Mouse (Mus musculus): ENCODE results near the gene Shisal1. TPM values are rescaled to one million over a fixed set of nuclear protein-coding genes. Genes with fewer than 3 reads are reported as not detected.

Gene Shisal1
- polyA plus RNA-seq, 1 experiment from 2014 or later = 3.2 TPM

DNA sequence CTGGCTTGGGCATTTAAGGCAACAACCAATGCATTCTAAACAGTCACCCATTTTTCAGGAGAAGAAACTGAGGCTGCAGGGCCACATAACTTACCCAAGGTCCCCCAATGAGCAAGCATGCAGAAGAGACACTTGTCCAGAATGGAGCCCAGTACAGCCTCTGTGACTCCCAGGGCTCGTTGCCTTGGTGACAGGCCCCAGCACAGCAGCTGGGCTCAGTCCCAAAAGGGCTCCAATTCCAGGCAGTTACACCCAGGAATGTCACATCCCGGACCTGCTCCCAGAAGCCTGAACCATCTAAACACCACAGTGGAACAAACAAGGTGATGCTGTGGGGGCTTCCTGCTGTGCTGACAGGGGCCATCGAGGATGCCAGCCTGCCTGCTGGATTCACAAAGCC, 6.1 kb downstream of the Shisal1 start:
- WGBS = 44% methylated on average over 3 of the region's 3 CpGs
- H3K9ac ChIP-seq (ENCODE audit: low read depth, low read length) = no peak overlapping the region
- H3K4me3 ChIP-seq (ENCODE audit: low read depth, low read length) = no peak overlapping the region
- ATAC-seq (ENCODE audit: low FRiP score) = no peak
- 0 out of 2 replicates have a peak, but pooled peaks cover 2% of the 10 kb centered on the region for H3K27me3 ChIP-seq (ENCODE audit: control insufficient read depth, insufficient read depth, low read length)
- H3K27ac ChIP-seq (ENCODE audit: low read depth, low read length) = no peak overlapping the region
- peaks cover 11% of the 10 kb centered on the region for H3K4me1 ChIP-seq (replicated peaks; ENCODE audit: control insufficient read depth, insufficient read depth, low read length)
- DNase-seq (ENCODE audit: low spot score) = no peak
- H3K9me3 ChIP-seq (ENCODE audit: control insufficient read depth, low read length) = no peaks in the 10 kb centered on the region
- H3K36me3 ChIP-seq (ENCODE audit: control insufficient read depth, insufficient read depth, low read length) = no peaks in the 10 kb centered on the region
- H3K4me2 ChIP-seq (replicated peaks; ENCODE audit: low read depth, low read length) = no peak overlapping the region

- H3K4me1 ChIP-seq (replicated peaks; ENCODE audit: control insufficient read depth, insufficient read depth, low read length) = 0 out of 2 replicates have a peak, but pooled peaks cover 2% of the 10 kb centered on the region
- no peak for DNase-seq (ENCODE audit: low spot score)
- no peaks in the 10 kb centered on the region for H3K27me3 ChIP-seq (ENCODE audit: control insufficient read depth, insufficient read depth, low read length)
- no peaks in the 10 kb centered on the region for H3K9me3 ChIP-seq (ENCODE audit: control insufficient read depth, low read length)
- 59% methylated on average over 10 of the region's 10 CpGs for WGBS
- no peaks in the 10 kb centered on the region for H3K36me3 ChIP-seq (ENCODE audit: control insufficient read depth, insufficient read depth, low read length)
- ATAC-seq (ENCODE audit: low FRiP score) = no peak
- no peak overlapping the region for H3K4me2 ChIP-seq (replicated peaks; ENCODE audit: low read depth, low read length)
- H3K4me3 ChIP-seq (ENCODE audit: low read depth, low read length) = no peak overlapping the region
- H3K9ac ChIP-seq (ENCODE audit: low read depth, low read length) = no peak overlapping the region
- H3K27ac ChIP-seq (ENCODE audit: low read depth, low read length) = no peak overlapping the region; the same call in 1 of the 2 replicates
Observed at GRCm38 (mm10) chr15:84433586-84434185, 13.2 kb downstream of the Shisal1 start.

GRCm38 (mm10) chr15:84430482-84430881, 16.4 kb downstream of the Shisal1 start:
- H3K9ac ChIP-seq (ENCODE audit: low read depth, low read length) = no peak overlapping the region
- no peak overlapping the region for H3K27ac ChIP-seq (ENCODE audit: low read depth, low read length)
- H3K4me3 ChIP-seq (ENCODE audit: low read depth, low read length) = no peak overlapping the region
- H3K27me3 ChIP-seq (ENCODE audit: control insufficient read depth, insufficient read depth, low read length) = no peaks in the 10 kb centered on the region
- H3K9me3 ChIP-seq (ENCODE audit: control insufficient read depth, low read length) = no peaks in the 10 kb centered on the region
- H3K4me1 ChIP-seq (replicated peaks; ENCODE audit: control insufficient read depth, insufficient read depth, low read length) = 0 out of 2 replicates have a peak, but pooled peaks cover 2% of the 10 kb centered on the region
- H3K36me3 ChIP-seq (ENCODE audit: control insufficient read depth, insufficient read depth, low read length) = no peaks in the 10 kb centered on the region
- no peak for DNase-seq (ENCODE audit: low spot score)
- no peak overlapping the region for H3K4me2 ChIP-seq (replicated peaks; ENCODE audit: low read depth, low read length)
- ATAC-seq (ENCODE audit: low FRiP score) = no peak
- 90% methylated on average over 5 of the region's 5 CpGs for WGBS

- DNase-seq (ENCODE audit: low spot score) = no peak
- Histone ChIP-seq H3K4me2 (replicated peaks; ENCODE audit: low read depth, low read length) (no peak overlapping the region), H3K9me3 (ENCODE audit: control insufficient read depth, low read length) (no peaks in the 10 kb centered on the region), H3K9ac (ENCODE audit: low read depth, low read length) (no peak overlapping the region), H3K4me3 (ENCODE audit: low read depth, low read length) (no peak overlapping the region), H3K4me1 (replicated peaks; ENCODE audit: control insufficient read depth, insufficient read depth, low read length) (0 out of 2 replicates have a peak, but pooled peaks cover 2% of the 10 kb centered on the region), H3K27me3 (ENCODE audit: control insufficient read depth, insufficient read depth, low read length) (no peaks in the 10 kb centered on the region), H3K27ac (ENCODE audit: low read depth, low read length) (no peak overlapping the region), H3K36me3 (ENCODE audit: control insufficient read depth, insufficient read depth, low read length) (no peaks in the 10 kb centered on the region)
- 85% methylated on average over 6 of the region's 6 CpGs for WGBS
- no peak for ATAC-seq (ENCODE audit: low FRiP score)
Observed at GRCm38 (mm10) chr15:84427624-84428023, 19.3 kb downstream of the Shisal1 start.

DNA sequence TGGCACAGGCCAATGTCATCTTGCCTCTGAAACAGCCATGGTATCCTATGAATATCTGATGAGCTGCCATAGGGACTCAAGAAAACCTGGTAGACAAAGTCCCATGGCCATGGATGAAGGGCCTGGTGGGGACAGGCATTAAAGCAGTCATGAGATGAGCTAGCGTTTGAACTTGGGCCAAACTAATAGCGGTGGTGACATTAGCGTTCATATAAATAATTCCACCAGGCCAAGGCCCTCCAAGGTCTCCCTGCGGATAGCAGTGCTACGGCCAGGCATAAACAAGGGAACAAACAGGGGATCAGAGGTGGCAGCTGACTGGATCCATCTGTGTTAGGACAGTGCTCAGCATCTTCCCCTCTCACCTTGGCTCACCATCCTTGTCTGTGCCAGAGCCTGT, 21.2 kb downstream of the Shisal1 start:
- Histone ChIP-seq H3K27me3 (ENCODE audit: control insufficient read depth, insufficient read depth, low read length) (peaks cover 5% of the 10 kb centered on the region), H3K9ac (ENCODE audit: low read depth, low read length) (no peak overlapping the region), H3K36me3 (ENCODE audit: control insufficient read depth, insufficient read depth, low read length) (no peaks in the 10 kb centered on the region), H3K4me1 (replicated peaks; ENCODE audit: control insufficient read depth, insufficient read depth, low read length) (peaks cover 6% of the 10 kb centered on the region; the same call in 1 of the 2 replicates), H3K27ac (ENCODE audit: low read depth, low read length) (no peak overlapping the region), H3K4me2 (replicated peaks; ENCODE audit: low read depth, low read length) (no peak overlapping the region), H3K9me3 (ENCODE audit: control insufficient read depth, low read length) (no peaks in the 10 kb centered on the region), H3K4me3 (ENCODE audit: low read depth, low read length) (no peak overlapping the region)
- 93% methylated on average over 5 of the region's 5 CpGs for WGBS
- DNase-seq (ENCODE audit: low spot score) = no peak
- no peak for ATAC-seq (ENCODE audit: low FRiP score)

DNA sequence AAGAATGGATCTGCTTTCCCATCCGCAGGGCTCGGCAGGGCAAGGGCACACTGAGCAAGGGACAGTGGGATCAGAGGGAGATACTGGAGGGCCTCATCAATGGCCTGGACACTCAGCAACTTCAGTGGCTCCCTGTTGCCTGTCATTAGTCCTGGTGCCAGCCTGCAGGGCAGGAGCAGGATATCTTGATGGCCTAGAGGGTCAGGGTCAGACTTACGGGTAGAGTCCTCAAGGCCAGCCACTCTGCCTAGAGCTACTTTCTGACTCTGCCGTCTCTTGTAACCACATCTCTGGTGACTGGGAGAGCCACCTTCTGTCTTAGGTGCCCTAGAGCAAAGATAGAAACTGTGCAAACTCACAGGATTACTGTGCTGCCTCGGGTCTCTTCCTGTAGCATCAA, 23.1 kb downstream of the Shisal1 start:
- WGBS = 81% methylated on average over 5 of the region's 5 CpGs
- no peak for ATAC-seq (ENCODE audit: low FRiP score)
- Histone ChIP-seq H3K9me3 (ENCODE audit: control insufficient read depth, low read length) (no peaks in the 10 kb centered on the region), H3K36me3 (ENCODE audit: control insufficient read depth, insufficient read depth, low read length) (no peaks in the 10 kb centered on the region), H3K27me3 (ENCODE audit: control insufficient read depth, insufficient read depth, low read length) (peaks cover 10% of the 10 kb centered on the region), H3K4me2 (replicated peaks; ENCODE audit: low read depth, low read length) (no peak overlapping the region), H3K4me1 (replicated peaks; ENCODE audit: control insufficient read depth, insufficient read depth, low read length) (peaks cover 6% of the 10 kb centered on the region; the same call in 1 of the 2 replicates), H3K9ac (ENCODE audit: low read depth, low read length) (no peak overlapping the region), H3K27ac (ENCODE audit: low read depth, low read length) (no peak overlapping the region), H3K4me3 (ENCODE audit: low read depth, low read length) (no peak overlapping the region)
- no peak for DNase-seq (ENCODE audit: low spot score)

DNA sequence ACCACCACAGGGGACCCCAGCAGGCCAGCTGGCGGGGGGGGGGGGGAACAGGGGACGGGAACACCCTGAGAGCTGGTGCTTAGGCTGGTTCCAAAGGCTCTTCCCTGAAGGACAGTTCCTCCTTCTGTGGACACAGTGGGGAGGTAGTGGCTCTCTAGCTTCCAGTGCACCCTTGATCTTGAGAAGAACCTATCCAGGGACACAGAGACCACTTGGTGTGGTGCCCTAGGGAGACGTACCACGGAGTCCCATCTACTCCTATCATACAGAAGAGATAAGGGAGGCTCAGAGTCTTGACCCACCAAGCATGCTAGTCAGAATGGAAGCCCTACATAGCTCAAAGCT, 28.7 kb downstream of the Shisal1 start:
- 45% methylated on average over 3 of the region's 4 CpGs for WGBS
- no peaks in the 10 kb centered on the region for H3K36me3 ChIP-seq (ENCODE audit: control insufficient read depth, insufficient read depth, low read length)
- no peak overlapping the region for H3K4me2 ChIP-seq (replicated peaks; ENCODE audit: low read depth, low read length)
- H3K4me1 ChIP-seq (replicated peaks; ENCODE audit: control insufficient read depth, insufficient read depth, low read length) = peaks cover 20% of the 10 kb centered on the region
- H3K27me3 ChIP-seq (ENCODE audit: control insufficient read depth, insufficient read depth, low read length) = peaks cover 13% of the 10 kb centered on the region
- peak overlapping the region; percentile 85 for H3K27ac ChIP-seq (ENCODE audit: low read depth, low read length)
- DNase-seq (ENCODE audit: low spot score) = no peak
- no peak overlapping the region for H3K4me3 ChIP-seq (ENCODE audit: low read depth, low read length)
- no peak overlapping the region for H3K9ac ChIP-seq (ENCODE audit: low read depth, low read length)
- ATAC-seq (ENCODE audit: low FRiP score) = no peak; the same call in none of the 2 replicates
- H3K9me3 ChIP-seq (ENCODE audit: control insufficient read depth, low read length) = no peaks in the 10 kb centered on the region

DNA sequence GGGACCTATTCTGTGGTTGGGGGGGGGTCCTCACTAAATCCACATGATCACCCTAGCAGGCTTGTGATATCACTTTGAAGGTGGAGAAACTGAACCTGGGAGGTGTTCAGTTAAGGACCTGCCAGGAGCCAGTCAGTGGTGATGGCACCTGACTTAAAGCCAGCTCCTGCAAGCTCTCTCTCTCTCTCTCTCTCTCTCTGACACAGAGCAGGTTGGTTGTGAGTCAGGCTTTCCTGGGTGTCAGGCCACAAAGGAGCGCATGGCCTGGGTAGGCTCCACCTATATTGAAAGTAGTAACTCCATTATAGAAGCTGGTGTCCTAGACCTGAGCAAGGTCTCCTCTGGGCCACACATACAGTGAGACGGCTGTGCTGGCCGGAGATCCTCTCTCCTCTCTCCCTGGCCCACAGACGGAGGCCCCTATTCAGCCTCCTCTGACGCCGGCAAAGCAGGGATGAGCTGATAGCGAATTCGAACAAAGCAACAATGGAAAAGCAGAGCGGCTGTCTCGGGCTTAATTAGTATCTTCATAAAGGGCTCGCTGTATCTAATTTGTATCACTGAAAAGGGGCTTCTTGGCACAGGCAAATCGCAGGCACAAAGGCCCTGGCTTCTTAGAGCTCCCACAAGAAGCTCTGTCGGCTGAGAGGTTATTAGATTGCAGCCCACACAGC, 29.2 kb downstream of the Shisal1 start:
- peak overlapping the region; percentile 46; the same call in 1 of the 2 replicates for H3K9ac ChIP-seq (ENCODE audit: low read depth, low read length)
- H3K27ac ChIP-seq (ENCODE audit: low read depth, low read length) = peak overlapping the region; percentile 85
- DNase-seq (ENCODE audit: low spot score) (peak; percentile 77), ATAC-seq (ENCODE audit: low FRiP score) (peak; percentile 79)
- H3K4me1 ChIP-seq (replicated peaks; ENCODE audit: control insufficient read depth, insufficient read depth, low read length) = peaks cover 20% of the 10 kb centered on the region
- WGBS = 18% methylated on average over 13 of the region's 13 CpGs
- no peaks in the 10 kb centered on the region for H3K9me3 ChIP-seq (ENCODE audit: control insufficient read depth, low read length)
- no peaks in the 10 kb centered on the region for H3K36me3 ChIP-seq (ENCODE audit: control insufficient read depth, insufficient read depth, low read length)
- H3K4me2 ChIP-seq (replicated peaks; ENCODE audit: low read depth, low read length) = no peak overlapping the region; the same call in 1 of the 2 replicates
- H3K27me3 ChIP-seq (ENCODE audit: control insufficient read depth, insufficient read depth, low read length) = peaks cover 13% of the 10 kb centered on the region
- H3K4me3 ChIP-seq (ENCODE audit: low read depth, low read length) = no peak overlapping the region

DNA sequence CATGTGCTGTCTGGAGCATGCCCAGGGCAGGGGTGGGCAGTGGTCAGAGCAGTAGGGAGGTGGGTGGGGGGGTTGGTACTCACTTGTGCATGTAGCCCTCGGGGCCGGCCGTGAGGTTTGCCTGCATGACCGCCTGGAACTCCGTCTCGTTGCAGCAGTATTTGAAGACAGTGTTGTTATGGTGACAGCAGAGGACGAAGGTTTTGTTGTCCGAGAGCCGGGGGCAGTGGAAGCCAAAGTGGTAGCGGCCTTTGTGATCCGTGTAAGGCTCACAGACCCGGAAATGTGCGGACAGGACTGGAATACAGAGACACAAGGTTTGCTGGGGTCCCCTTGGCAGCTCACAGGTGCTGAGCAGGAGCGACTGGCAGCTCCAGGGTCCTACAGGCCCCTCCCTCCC, 29.9 kb downstream of the Shisal1 start:
- 34% methylated on average over 14 of the region's 14 CpGs for WGBS
- Histone ChIP-seq H3K36me3 (ENCODE audit: control insufficient read depth, insufficient read depth, low read length) (no peaks in the 10 kb centered on the region), H3K27me3 (ENCODE audit: control insufficient read depth, insufficient read depth, low read length) (peaks cover 13% of the 10 kb centered on the region)

More for the DNA sequence above, 29.9 kb downstream of the Shisal1 start:
- Histone ChIP-seq H3K4me3 (ENCODE audit: low read depth, low read length) (no peak overlapping the region), H3K9ac (ENCODE audit: low read depth, low read length) (peak overlapping the region; percentile 46; the same call in 1 of the 2 replicates), H3K4me1 (replicated peaks; ENCODE audit: control insufficient read depth, insufficient read depth, low read length) (peaks cover 17% of the 10 kb centered on the region), H3K4me2 (replicated peaks; ENCODE audit: low read depth, low read length) (no peak overlapping the region), H3K9me3 (ENCODE audit: control insufficient read depth, low read length) (no peaks in the 10 kb centered on the region), H3K27ac (ENCODE audit: low read depth, low read length) (peak overlapping the region; percentile 85)
- DNase-seq (ENCODE audit: low spot score) = peak; percentile 33
- ATAC-seq (ENCODE audit: low FRiP score) = no peak

Measured in hindbrain, embryonic 11.5 days (tissue).